Mouse (Mus musculus) T-helper 2 cell (primary cell): ENCODE results near the gene Ipo9.

Experiments used
- in situ Hi-C: fragments of 300-600 bp; cut with MboI, MseI; formaldehyde crosslinking; loops from one replicate; pipeline ENCODE4 v1.15.1; 2025; ENCODE audit warnings: high pct_unique_total_duplicates

The Ipo9 gene

GRCm38 (mm10) chr1:135368982-135369381 is 61.3 kb downstream of the Ipo9 start:
- in situ Hi-C loops: loop anchor here (5.0 kb wide), 1 partner anchor 192 kb away; no protein-coding TSS in a partner anchor

- in situ Hi-C loops: loop anchor here (5.0 kb wide), 1 partner anchor 191 kb away; no protein-coding TSS in a partner anchor
Observed at GRCm38 (mm10) chr1:135368245-135368644, 62.1 kb downstream of the Ipo9 start.

GRCm38 (mm10) chr1:135367595-135367994 is 62.7 kb downstream of the Ipo9 start:
- in situ Hi-C loops: loop anchor here (5.0 kb wide), 1 partner anchor 190 kb away; no protein-coding TSS in a partner anchor

GRCm38 (mm10) chr1:135367005-135367404 is 63.3 kb downstream of the Ipo9 start:
- in situ Hi-C loops: loop anchor here (5.0 kb wide), 1 partner anchor 190 kb away; no protein-coding TSS in a partner anchor

- in situ Hi-C loops: loop anchor here (5.0 kb wide), 1 partner anchor 189 kb away; no protein-coding TSS in a partner anchor
Observed at GRCm38 (mm10) chr1:135366380-135366779, 63.9 kb downstream of the Ipo9 start.

- in situ Hi-C loops: no loop called here
Observed at GRCm38 (mm10) chr1:135363446-135363845, 66.9 kb downstream of the Ipo9 start.

GRCm38 (mm10) chr1:135362115-135362514 is 68.2 kb downstream of the Ipo9 start:
- in situ Hi-C loops: no loop called here

GRCm38 (mm10) chr1:135361491-135361890 is 68.8 kb downstream of the Ipo9 start:
- in situ Hi-C loops: no loop called here

- in situ Hi-C loops: no loop called here
Observed at GRCm38 (mm10) chr1:135359071-135359470, 71.2 kb downstream of the Ipo9 start.

GRCm38 (mm10) chr1:135351953-135352352 is 78.3 kb downstream of the Ipo9 start:
- in situ Hi-C loops: no loop called here

- in situ Hi-C loops: no loop called here
Observed at GRCm38 (mm10) chr1:135347498-135348169, 82.7 kb downstream of the Ipo9 start.

GRCm38 (mm10) chr1:135346891-135347290 is 83.4 kb downstream of the Ipo9 start:
- in situ Hi-C loops: no loop called here

GRCm38 (mm10) chr1:135344026-135344425 is 86.3 kb downstream of the Ipo9 start:
- in situ Hi-C loops: no loop called here

- in situ Hi-C loops: no loop called here
Observed at GRCm38 (mm10) chr1:135341947-135342346, 88.4 kb downstream of the Ipo9 start.
